Mouse (Mus musculus) olfactory bulb, adult 2 months (tissue): ENCODE measurements around the gene 4930402H24Rik. TPM values are rescaled to one million over a fixed set of nuclear protein-coding genes. Genes with fewer than 3 reads are reported as not detected.

Experiments
- H3K27ac ChIP-seq: fragments of 200-500 bp; 2 replicates; pipeline ENCODE4 v1.5.1; 2012; ENCODE audit warnings: low read depth, low read length; ENCODE audit not compliant: insufficient read depth
- H3K4me1 ChIP-seq: fragments of 200-500 bp; 2 replicates; pipeline ENCODE4 v1.6.1; 2012; ENCODE audit warnings: low read length; ENCODE audit not compliant: control insufficient read depth, insufficient read depth
- H3K4me3 ChIP-seq: fragments of 200-500 bp; 2 replicates; pipeline ENCODE4 v1.5.1; 2012; ENCODE audit warnings: mild to moderate bottlenecking, low read depth, low read length, moderate library complexity; ENCODE audit not compliant: insufficient read depth
- CTCF ChIP-seq: fragments of 200-500 bp; IDR thresholded peaks from 2 replicates; pipeline ENCODE4 v1.5.1; 2012; ENCODE audit warnings: low read depth, mild to moderate bottlenecking, low read length, moderate library complexity; ENCODE audit not compliant: insufficient read depth
- POLR2A ChIP-seq: fragments of 200-500 bp; IDR thresholded peaks from 2 replicates; pipeline ENCODE4 v1.6.1; 2012; ENCODE audit warnings: mild to moderate bottlenecking, low read depth, low read length, moderate library complexity; ENCODE audit not compliant: insufficient read depth
- WGBS: fragments of 180-500 bp; shearing (Covaris S2); methylation state at CpG from one replicate; pipeline ENCODE4 v1.1.7; 2018; 5-methylcytosine and 5-hydroxymethylcytosine counted together
- polyA plus RNA-seq: library from polyadenylated mRNA; stranded (reverse); fragments of >200 nt; gene quantifications from 2 replicates; pipeline ENCODE4 v1.2.4, GENCODE M21; 2012; ENCODE audit warnings: low replicate concordance; ENCODE audit not compliant: missing spikeins, insufficient read depth, insufficient read length

4930402H24Rik gene
- polyA plus RNA-seq, 1 experiment, result not detected

DNA sequence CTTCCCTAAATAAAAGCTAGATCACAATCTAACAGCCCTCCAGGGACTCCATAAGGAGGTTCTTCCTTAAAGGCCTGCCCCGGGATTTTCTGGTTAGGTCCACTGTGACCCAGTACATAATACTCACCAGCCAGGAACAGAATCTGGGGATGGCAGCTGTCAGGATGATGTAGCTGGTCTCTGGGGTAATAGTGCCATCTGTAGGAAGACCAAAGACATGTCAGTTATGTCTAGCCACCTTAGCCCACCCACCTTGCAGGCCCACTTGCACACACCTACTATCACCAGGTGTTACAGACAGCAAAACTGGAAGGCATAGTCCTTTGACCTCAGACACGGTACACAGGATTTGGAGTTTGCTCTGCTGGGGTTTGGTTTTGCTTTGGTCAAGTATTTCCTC lies 138.7 kb downstream of the 4930402H24Rik start:
- no peak overlapping the region for H3K4me3 ChIP-seq
- 63% methylated on average over 2 of the region's 2 CpGs for WGBS
- TF ChIP-seq POLR2A, result no peak
- no peak overlapping the region for H3K27ac ChIP-seq
- 0 out of 2 replicates have a peak, but pooled peaks cover 2% of the 10 kb centered on the region for H3K4me1 ChIP-seq

DNA sequence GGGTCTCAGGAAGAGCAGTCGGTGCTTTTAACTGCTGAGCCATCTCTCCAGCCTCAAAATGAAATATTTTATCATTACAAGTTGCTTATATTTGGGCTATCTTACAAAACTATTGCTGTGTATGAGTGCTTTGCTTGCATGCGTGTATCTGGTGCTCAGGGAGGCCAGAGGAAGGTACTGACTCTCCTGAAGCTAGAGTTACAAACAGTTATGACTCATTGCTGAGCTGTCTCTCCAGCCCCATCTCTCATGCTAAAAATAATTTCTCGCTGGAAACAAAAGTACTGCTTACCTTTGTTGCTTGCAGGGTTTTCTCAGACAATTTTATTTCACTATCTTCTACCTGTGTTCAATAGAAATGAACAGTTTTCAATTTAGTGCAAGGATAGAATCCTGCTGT lies 140.8 kb downstream of the 4930402H24Rik start:
- 60% methylated on average over 3 of the region's 3 CpGs for WGBS
- peak overlapping the region; percentile 46; the same call in 1 of the 2 replicates for H3K27ac ChIP-seq
- H3K4me1 ChIP-seq, result 0 out of 2 replicates have a peak, but pooled peaks cover 2% of the 10 kb centered on the region
- H3K4me3 ChIP-seq, result no peak overlapping the region
- TF ChIP-seq POLR2A, result no peak

GRCm38 (mm10) chr2:130760876-130761275 lies 145.3 kb downstream of the 4930402H24Rik start:
- Histone ChIP-seq H3K27ac (no peak overlapping the region), H3K4me3 (no peak overlapping the region), H3K4me1 (no peaks in the 10 kb centered on the region)
- 74% methylated on average over 6 of the region's 6 CpGs for WGBS
- TF ChIP-seq POLR2A (no peak), CTCF (no peak)

- Histone ChIP-seq H3K4me3 (no peak overlapping the region), H3K27ac (no peak overlapping the region), H3K4me1 (peaks cover 7% of the 10 kb centered on the region; the same call in 1 of the 2 replicates)
- no peak for TF ChIP-seq POLR2A
- no peak for TF ChIP-seq CTCF
- 52% methylated on average over 7 of the region's 7 CpGs for WGBS
These were observed 151.1 kb downstream of the 4930402H24Rik start for GRCm38 (mm10) chr2:130755061-130755607.

GRCm38 (mm10) chr2:130754596-130754995 lies 151.6 kb downstream of the 4930402H24Rik start:
- Histone ChIP-seq H3K4me1 (peaks cover 7% of the 10 kb centered on the region; the same call in 1 of the 2 replicates), H3K4me3 (no peak overlapping the region), H3K27ac (no peak overlapping the region)
- 86% methylated on average over 3 of the region's 3 CpGs for WGBS
- TF ChIP-seq POLR2A (no peak), CTCF (no peak)

DNA sequence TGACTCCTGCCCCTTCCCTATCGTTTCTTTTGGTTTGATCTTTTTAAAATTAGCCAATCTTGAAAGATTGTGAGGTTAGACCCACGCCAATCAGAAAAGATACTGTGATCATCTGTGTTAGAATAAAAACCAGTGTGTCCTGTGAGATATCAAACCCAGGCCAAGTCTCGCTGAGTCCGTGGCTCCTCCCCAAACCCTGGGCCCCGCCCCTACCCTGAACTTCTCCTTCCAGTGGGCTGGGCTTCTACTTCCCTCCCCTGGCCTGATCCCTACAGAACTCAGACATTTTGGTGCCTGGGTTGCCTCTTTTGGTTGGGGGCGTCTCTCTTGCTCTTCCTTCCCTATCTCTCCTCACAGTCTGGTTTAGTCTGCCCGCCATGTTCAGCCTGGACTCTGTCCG lies 155.8 kb downstream of the 4930402H24Rik start:
- no peak for TF ChIP-seq CTCF
- H3K4me3 ChIP-seq, result no peak overlapping the region
- WGBS, result 80% methylated on average over 8 of the region's 8 CpGs

GRCm38 (mm10) chr2:130749708-130750107 lies 156.5 kb downstream of the 4930402H24Rik start:
- Histone ChIP-seq H3K4me3 (no peak overlapping the region), H3K27ac (no peak overlapping the region), H3K4me1 (peaks cover 3% of the 10 kb centered on the region; the same call in 1 of the 2 replicates)
- no peak for TF ChIP-seq POLR2A
- TF ChIP-seq CTCF, result no peak
- 22% methylated on average over 3 of the region's 3 CpGs for WGBS

More for the DNA sequence above, 155.8 kb downstream of the 4930402H24Rik start:
- Histone ChIP-seq H3K4me1 (peaks cover 7% of the 10 kb centered on the region; the same call in 1 of the 2 replicates), H3K27ac (no peak overlapping the region)

DNA sequence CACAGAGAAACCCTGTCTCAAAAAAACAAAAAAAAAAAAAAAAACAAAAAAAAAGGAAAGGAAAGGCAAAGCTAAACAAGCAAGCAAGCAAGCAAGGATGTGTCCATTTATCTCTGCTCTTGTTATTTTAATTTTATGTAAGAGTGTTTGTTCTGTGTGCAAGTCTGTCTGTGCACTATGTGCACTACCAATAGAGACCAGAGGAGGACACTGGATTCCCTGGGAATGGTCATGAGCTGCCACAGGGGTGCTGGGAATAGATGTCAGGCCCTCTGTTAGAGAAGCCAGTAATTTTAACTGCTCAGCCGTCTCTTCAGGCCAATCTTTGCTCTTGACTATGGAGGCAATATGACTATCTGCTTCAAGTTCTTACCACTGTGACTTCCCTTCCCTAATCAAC lies 162.6 kb downstream of the 4930402H24Rik start:
- no peak overlapping the region for H3K27ac ChIP-seq
- H3K4me1 ChIP-seq, result peaks cover 12% of the 10 kb centered on the region
- TF ChIP-seq CTCF (no peak), POLR2A (no peak)
- H3K4me3 ChIP-seq, result no peak overlapping the region
- 96% methylated on average over 1 of the region's 1 CpGs for WGBS

- no peak overlapping the region for H3K4me3 ChIP-seq
- no peak for TF ChIP-seq POLR2A
- no peak for TF ChIP-seq CTCF
- H3K27ac ChIP-seq, result peak overlapping the region; percentile 84
- H3K4me1 ChIP-seq, result peaks cover 12% of the 10 kb centered on the region
- WGBS, result 33% methylated on average over 4 of the region's 4 CpGs
These were observed 166.1 kb downstream of the 4930402H24Rik start for GRCm38 (mm10) chr2:130740096-130740495.

GRCm38 (mm10) chr2:130738019-130738418 lies 168.2 kb downstream of the 4930402H24Rik start:
- TF ChIP-seq POLR2A (no peak), CTCF (no peak)
- 75% methylated on average over 6 of the region's 6 CpGs for WGBS
- Histone ChIP-seq H3K4me1 (peaks cover 12% of the 10 kb centered on the region), H3K27ac (no peak overlapping the region), H3K4me3 (no peak overlapping the region)
